Comparison of ENCODE assay signal across 8 mouse cellular contexts in the genomic region with DNA sequence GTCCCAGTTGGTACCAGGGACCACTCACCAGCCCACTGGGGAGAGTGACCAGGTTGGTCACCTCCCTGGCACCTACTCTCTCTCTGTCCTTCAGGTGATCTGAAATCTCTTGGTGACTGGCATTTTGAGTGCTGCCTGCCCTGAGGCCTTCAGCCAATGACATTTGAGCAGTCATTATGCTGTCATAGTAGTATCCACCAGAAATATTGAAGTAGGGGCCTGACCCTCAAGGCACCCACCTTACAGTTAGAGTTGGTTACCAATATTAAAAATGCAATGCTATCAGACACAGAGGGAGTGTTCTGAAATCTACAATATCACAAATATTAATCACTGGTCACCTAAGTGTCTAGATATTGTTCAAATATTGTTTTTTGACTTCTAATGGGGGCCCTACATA. TPM values are rescaled to one million over a fixed set of nuclear protein-coding genes. Genes with fewer than 3 reads are reported as not detected.
DNase-seq lines count a peak whose midpoint lies in the region; ATAC-seq and TF ChIP-seq lines count a peak whose summit lies in the region.

Gene Prdx4, minus strand, starts transcription at position 101 of the 400 bp plus-strand sequence.

- no peak within 1 kb of the TSS for H3K4me2 ChIP-seq in kidney, embryonic 14.5 days (replicated peaks; ENCODE audit: low read depth, low read length)
- no peak within 1 kb of the TSS for H3K4me2 ChIP-seq in forebrain, postnatal 0 days (ENCODE audit: low read depth)
- no peak within 1 kb of the TSS for H3K4me2 ChIP-seq in intestine, postnatal 0 days (replicated peaks; ENCODE audit: low read depth)

- no peaks in the 10 kb centered on the region for H3K4me1 ChIP-seq in kidney, embryonic 14.5 days (ENCODE audit: control insufficient read depth, insufficient read depth, low read length)
- no peaks in the 10 kb centered on the region for H3K4me1 ChIP-seq in forebrain, postnatal 0 days (ENCODE audit: insufficient read depth)
- H3K4me1 ChIP-seq in intestine, postnatal 0 days (replicated peaks; ENCODE audit: control insufficient read depth, insufficient read depth, low read length): no peaks in the 10 kb centered on the region
- no peaks in the 10 kb centered on the region for H3K4me1 ChIP-seq in midbrain, embryonic 10.5 days

- H3K4me3 ChIP-seq in kidney, embryonic 14.5 days (ENCODE audit: low read length): no peak within 1 kb of the TSS
- H3K4me3 ChIP-seq in forebrain, postnatal 0 days (ENCODE audit: low read depth, low read length): no peak within 1 kb of the TSS
- H3K4me3 ChIP-seq in intestine, postnatal 0 days (ENCODE audit: low read depth, low read length): no peak within 1 kb of the TSS
- H3K4me3 ChIP-seq in midbrain, embryonic 10.5 days: no peak within 1 kb of the TSS

- TF ChIP-seq CTCF in forebrain, postnatal 0 days (IDR thresholded peaks at IDR 0.05; ENCODE audit: low read depth): no peak
- no peak for TF ChIP-seq CTCF in intestine, postnatal 0 days (IDR thresholded peaks at IDR 0.05; ENCODE audit: low read depth)

- H3K36me3 ChIP-seq in kidney, embryonic 14.5 days (ENCODE audit: control insufficient read depth, insufficient read depth, low read length): no peaks in the 10 kb centered on the region
- no peaks in the 10 kb centered on the region for H3K36me3 ChIP-seq in forebrain, postnatal 0 days (ENCODE audit: insufficient read depth)
- H3K36me3 ChIP-seq in intestine, postnatal 0 days (ENCODE audit: control insufficient read depth, insufficient read depth): no peaks in the 10 kb centered on the region
- no peaks in the 10 kb centered on the region for H3K36me3 ChIP-seq in midbrain, embryonic 10.5 days

- DNase-seq in kidney, postnatal 14 days: no peak
- DNase-seq in adrenal gland, adult 2 months: no peak
- DNase-seq in forebrain, postnatal 0 days: no peak
- DNase-seq in midbrain, embryonic 10.5 days (ENCODE audit: low spot score): no peak
- DNase-seq in embryo, embryonic 10.5 days (ENCODE audit: low spot score): no peak
- DNase-seq in spleen, postnatal 4 days (ENCODE audit: low spot score in 2 of 2): no peak

- no peak within 1 kb of the TSS for H3K27ac ChIP-seq in kidney, embryonic 14.5 days (ENCODE audit: low read depth, low read length)
- no peak within 1 kb of the TSS for H3K27ac ChIP-seq in forebrain, postnatal 0 days (ENCODE audit: low read depth, low read length)
- H3K27ac ChIP-seq in intestine, postnatal 0 days (ENCODE audit: low read depth, low read length): no peak within 1 kb of the TSS
- no peak within 1 kb of the TSS for H3K27ac ChIP-seq in midbrain, embryonic 10.5 days (replicated peaks)

- H3K27me3 ChIP-seq in kidney, embryonic 14.5 days (ENCODE audit: control insufficient read depth, insufficient read depth, low read length): no peaks in the 10 kb centered on the region
- H3K27me3 ChIP-seq in forebrain, postnatal 0 days (ENCODE audit: insufficient read depth, low read length): no peaks in the 10 kb centered on the region
- H3K27me3 ChIP-seq in intestine, postnatal 0 days (replicated peaks; ENCODE audit: control insufficient read depth, insufficient read depth, low read length): no peaks in the 10 kb centered on the region
- H3K27me3 ChIP-seq in midbrain, embryonic 10.5 days (ENCODE audit: low read depth, poor library complexity, severe bottlenecking): no peaks in the 10 kb centered on the region

- H3K9me3 ChIP-seq in kidney, embryonic 14.5 days (ENCODE audit: control insufficient read depth, low read length): no peaks in the 10 kb centered on the region
- no peaks in the 10 kb centered on the region for H3K9me3 ChIP-seq in forebrain, postnatal 0 days (ENCODE audit: low read length)
- no peaks in the 10 kb centered on the region for H3K9me3 ChIP-seq in intestine, postnatal 0 days (ENCODE audit: control insufficient read depth)
- no peaks in the 10 kb centered on the region for H3K9me3 ChIP-seq in midbrain, embryonic 10.5 days (replicated peaks)

- ATAC-seq in kidney, embryonic 14.5 days (ENCODE audit: low FRiP score, low TSS enrichment): no peak
- no peak for ATAC-seq in forebrain, postnatal 0 days
- no peak for ATAC-seq in intestine, postnatal 0 days

- H3K9ac ChIP-seq in kidney, embryonic 14.5 days (ENCODE audit: low read depth, low read length): no peak within 1 kb of the TSS
- H3K9ac ChIP-seq in forebrain, postnatal 0 days: no peak within 1 kb of the TSS
- H3K9ac ChIP-seq in intestine, postnatal 0 days (ENCODE audit: low read depth, low read length): no peak within 1 kb of the TSS

RNA-seq across cellular contexts. Expression of gene Prdx4, which starts in this region (rescaled TPM):
- polyA plus RNA-seq in kidney, embryonic 14.5 days (2014; fragmentation: Nextera tagmentation; extraction: Ambion mirVana): 302 and 365 TPM in 2 replicates
- total RNA-seq in adrenal gland, adult 2 months (2021): 10 to 100 TPM; 22.9 to 28.2 TPM
- 26.9 and 28.3 TPM in 2 replicates for polyA plus RNA-seq in adrenal gland, adult 2 months (2012; rRNA removed)
- 64.5 and 70.7 TPM in 2 replicates for total RNA-seq in forebrain, postnatal 0 days (2014; rRNA removed)
- 107 and 124 TPM in 2 replicates for polyA plus RNA-seq in forebrain, postnatal 0 days (2015; fragmentation: Nextera tagmentation; extraction: Ambion mirVana)
- polyA plus RNA-seq in intestine, postnatal 0 days (2015; fragmentation: Nextera tagmentation; extraction: Ambion mirVana): 107 and 117 TPM in 2 replicates
- polyA plus RNA-seq in midbrain, embryonic 10.5 days (2016; fragmentation: Nextera tagmentation; extraction: Ambion mirVana): 274 and 302 TPM in 2 replicates
